Mouse (Mus musculus): Measurements from ENCODE around the gene Cacfd1.

Gene Cacfd1

DNA sequence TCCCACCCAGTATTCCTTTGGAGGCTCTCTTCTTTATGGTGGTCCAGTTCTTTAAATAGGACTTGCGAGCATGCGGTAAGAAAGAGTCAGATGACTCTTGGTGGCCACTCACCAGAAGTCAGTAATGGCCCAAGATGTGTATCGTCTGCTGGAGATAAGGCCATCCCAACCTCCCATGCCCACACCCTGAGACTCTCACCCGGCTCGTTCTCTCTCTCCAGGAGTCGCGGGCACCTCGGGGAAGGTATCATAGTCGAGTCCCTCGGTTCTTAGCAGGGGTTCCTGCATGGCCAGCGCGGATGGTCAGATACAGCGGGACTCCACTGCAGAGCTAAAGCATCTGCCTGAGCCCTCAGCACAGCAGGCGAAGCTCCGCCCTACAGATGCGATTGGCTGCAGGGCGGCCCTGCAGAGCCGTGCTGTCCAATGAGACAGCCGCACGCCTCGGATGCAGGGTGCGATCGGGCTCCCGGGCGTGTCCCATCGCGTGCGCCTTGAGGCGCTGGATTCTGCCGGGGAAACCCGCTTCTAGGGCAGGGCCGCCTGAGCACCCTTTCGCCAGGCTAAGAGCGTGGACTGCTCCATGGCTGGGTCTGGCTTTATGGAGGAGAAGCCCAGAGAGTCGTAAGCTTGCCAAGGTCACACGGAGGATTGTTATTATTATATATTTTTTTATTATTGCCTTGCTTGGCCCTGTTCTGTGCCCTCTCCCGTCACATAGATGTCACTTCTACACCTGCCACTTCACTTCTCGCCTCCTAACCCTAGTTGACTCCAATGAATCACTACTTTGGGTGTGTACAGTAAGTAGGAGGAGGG is 18.1 kb downstream of the Cacfd1 start, which contains the start of gene Slc2a6:
Slc2a6 (minus strand) TSS at position 381 of the 819 bp plus-strand sequence.
- DNase-seq = peak; percentile 92

DNA sequence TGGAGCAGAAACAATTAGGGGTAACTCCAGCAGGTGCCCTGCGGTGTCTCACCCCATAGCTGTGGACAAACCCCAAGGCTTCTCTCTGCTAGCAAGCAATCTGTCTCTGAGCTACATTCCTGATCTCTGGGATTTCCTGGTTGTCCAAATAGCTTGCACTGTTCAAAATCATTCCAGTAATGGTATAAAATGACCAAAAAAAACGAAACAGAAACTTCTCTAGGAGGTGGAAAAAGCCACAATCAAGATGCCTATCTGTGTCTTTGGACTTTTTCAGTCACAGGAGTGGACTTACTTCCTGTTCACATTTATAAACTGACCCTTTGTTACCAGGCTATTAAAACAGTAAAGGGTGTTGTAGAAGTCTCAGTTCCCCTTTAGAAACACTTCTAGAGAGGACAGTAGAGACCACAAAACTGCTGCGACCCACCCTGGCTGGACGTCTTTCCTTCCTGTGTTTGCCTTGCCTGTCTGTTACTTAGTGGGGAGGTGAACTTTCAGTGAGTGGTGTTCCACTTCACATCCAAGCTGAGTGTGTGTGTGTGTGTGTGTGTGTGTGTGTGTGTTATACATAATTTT is 18.8 kb downstream of the Cacfd1 start:
- DNase-seq = no peak

DNA sequence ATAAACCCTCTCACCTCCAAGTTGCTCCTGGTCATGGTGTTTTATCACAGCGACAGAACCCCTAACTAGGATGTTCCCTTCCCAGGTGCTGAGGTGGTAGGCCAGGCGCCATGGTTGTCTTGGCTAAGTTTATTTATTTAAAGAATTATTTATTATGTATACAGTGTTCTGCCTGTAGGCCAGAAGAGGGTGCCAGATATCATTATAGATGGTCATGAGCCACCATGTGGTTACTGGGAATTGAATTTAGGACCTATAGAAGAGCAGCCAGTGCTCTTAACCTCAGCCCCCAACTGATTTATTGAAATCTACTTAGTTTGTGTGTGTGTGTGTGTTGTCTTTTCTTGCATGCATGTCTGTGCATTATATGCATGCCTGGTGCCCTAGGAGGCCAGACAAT is 22.6 kb downstream of the Cacfd1 start:
- no peak for DNase-seq

DNA sequence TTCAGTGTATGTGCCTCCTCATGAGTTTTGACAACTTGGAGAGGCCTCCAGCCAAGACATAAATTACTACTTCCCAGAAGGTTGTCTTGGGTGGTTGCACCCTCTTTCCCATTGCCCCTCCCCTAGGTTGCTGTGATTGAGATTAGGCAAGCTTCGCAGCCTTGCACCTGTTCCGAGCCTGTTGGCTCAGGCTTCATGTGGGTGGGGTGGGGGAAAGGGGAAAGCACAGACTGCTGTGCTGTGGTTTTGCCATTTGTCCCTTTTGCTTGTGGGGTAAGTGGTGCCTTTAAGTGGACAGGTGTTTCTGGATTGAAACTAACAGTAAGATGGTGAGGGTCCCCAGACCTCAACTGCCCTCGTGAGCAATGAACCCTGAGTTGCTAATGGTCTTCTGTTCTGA is 26.3 kb downstream of the Cacfd1 start:
- DNase-seq = no peak

DNA sequence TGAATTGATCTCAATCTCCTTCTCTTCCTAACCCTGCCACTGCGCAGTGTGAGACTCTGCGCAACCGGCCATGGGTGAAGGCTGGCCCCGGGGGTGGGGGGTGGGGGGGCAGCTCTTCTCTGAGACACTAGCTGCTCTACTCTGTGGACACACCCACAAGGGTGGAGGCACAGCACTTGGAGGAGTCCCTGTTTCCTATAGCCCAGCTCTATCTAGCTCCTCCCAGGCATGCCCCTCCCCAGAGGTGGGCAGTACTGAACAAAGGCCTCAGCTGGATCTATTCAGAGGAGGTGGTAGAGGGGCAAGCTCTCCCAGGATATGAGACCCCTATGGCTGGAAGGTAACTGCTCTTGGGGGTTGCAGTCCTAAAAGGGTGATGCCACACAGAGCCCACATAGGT is 27.3 kb downstream of the Cacfd1 start:
- no peak for DNase-seq

DNA sequence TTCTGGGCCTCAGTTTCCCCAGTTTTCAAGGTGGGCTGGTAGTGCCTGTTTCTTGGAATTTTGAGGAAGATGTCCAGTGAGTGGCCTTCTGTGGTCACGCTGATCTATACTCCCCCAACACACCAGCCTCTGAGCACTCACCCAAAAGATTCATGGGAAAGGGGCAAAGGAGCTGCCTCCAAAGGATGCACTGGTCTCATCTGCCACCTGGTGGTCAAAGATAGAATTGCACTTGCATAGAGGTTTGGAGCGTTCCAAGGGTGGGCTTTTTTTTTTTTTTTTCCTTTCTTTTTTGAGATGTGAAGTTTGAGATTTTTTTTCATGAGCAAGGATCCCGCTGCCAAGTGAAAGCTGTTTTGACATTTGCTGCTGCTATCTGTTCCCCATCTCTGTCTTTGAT is 28.9 kb downstream of the Cacfd1 start:
- DNase-seq = peak; percentile 86

DNA sequence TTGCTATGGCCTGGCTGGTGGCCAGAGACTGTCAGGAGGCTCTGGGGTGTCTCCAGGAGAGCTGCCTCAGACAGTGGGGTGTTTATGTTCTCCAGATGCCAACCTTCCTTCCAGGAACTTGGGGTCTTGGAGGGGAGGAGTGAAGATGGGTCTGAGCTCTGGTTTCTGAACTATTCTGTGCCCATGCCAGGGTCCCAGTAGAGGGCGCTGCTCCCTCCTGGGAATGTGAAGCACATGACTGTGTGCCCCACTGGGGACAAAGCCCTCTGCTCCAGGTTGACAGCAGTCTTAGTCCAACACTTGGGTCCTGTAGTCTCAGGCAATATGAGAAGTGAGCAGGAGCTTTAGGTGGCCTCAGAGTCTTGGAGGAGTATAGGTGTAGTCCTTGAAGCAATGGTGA is 29.6 kb downstream of the Cacfd1 start:
- peak; percentile 53 for DNase-seq

DNA sequence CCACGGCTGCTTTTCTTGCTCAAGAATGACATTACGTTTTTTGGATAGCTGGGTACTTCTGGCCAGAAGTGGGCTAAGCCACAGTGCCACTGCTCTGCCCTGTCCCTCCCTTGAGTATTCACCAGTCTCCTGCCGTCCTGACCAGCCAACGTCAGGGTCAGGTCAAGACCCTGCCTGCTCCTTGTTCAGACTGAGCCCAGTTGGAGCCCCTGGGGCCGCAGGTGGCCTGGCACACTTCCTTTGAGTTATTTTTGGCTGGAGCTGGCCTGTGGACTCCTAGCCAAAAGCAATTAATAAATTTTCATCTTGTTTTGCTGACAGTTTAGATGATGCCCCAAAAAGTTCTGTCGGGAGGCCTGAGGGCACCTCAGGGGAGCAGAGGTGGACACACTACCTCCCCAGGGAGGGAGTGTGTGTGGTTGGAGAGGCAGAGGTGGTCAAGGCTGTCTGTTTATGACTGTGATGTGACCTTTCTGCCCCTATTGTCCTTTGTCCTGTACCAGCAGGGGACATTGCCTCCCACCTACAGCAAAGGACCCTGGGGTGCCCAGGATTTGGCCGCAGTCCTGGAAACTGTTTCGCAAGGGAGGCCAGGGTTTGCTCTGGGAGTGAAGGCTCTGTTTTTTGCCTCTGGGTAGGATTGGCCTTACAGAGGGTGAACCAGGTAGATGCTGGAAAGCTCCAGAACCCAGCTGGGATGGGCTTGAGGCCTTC is 32.6 kb downstream of the Cacfd1 start:
- peak; percentile 80 for DNase-seq

DNA sequence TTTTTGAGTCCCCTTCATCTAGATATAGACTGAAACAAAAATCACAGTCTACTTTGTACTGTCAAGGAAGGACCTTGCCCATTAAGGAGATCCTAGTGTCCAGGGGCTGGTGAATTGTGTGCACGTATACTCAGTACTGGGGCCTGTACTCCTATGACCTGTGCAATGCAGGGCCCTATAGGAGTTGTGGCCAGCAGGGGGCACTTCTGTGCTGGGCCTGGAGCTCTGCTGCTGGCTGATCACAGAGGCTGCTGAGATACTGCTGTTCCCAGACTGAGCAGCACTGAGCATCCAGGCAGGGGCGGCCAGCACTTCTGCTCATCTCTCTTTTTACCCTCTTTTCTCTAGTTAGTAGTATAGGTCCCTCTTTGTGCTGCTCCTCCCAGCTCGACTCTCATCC is 33.7 kb downstream of the Cacfd1 start:
- peak; percentile 89 for DNase-seq

DNA sequence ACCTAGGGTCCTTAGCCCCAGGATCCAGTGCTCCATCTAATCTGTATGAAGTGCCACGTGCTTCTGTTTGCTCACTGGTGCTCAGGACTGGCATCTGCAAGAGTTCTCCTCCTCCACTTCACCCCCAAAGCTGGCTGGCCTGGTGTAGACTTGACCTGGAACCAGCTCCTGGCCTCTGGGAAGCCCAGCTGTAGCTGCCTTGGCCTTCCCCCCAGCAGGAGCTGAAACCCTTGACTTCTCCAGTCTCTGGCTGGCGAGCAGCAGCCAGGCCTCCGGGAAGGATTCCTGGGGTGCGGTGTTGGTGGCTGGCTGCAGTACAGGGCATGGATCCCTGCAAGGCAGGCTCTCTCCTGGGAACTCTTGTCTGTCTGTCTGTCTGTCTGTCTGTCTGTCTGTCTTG is 34.4 kb downstream of the Cacfd1 start:
- no peak for DNase-seq

DNA sequence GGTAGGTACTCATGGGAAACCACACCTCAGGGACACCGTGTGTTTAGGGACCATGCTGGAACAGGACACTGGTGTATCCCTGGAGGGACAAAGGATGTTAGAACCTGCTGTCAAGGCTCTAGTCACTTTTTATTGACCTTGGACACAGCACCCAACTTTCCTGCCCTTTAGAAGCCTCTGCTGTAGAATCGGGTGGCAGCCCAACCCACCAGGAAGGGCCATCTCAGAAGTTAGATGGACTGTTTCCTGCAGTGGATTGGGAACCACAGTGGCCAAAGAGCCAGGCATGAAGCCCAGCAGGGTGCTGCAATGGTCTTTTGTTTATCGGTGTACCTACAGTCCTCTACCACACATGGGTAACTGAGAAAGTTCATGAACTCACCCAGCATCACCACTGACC is 34.9 kb downstream of the Cacfd1 start:
- DNase-seq = no peak

DNA sequence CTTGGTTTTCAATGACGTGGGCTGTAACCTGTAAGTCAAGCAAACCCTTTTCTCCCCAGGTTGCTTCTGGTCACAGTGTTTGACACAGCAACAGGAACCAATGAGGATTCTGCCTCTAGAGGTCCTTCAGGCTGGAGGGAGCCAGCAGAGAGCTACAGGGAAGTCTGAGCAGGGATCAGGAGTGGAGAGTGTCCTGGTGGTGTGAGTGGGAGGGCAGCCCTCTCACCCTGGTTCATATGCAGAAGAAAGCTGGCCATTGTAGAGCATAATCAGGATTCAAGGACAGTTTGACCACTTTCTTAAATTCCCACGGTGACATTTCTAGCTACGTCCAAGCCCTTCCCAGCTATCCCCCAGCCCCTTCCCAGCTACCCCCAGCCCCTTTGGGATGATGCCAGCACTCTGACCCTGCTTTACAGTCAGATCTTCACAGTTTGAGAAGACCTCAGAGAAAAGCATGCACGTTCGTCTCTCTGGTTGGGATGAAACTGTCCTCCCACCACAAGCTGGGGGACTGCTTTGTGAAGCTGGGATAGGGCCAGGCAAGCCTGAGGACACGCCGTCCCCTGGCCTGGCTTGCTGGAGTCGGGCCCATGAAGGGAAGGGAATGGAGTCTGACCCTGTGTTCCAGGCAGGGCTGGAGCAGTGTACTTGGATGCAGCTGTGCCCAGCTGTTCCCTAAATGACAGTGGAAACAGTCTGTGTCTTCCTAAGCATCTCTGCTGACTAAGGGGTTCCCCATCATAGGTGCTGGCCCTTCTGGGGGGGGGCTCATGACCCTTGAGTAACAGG is 36.4 kb downstream of the Cacfd1 start:
- peak; percentile 88 for DNase-seq

DNA sequence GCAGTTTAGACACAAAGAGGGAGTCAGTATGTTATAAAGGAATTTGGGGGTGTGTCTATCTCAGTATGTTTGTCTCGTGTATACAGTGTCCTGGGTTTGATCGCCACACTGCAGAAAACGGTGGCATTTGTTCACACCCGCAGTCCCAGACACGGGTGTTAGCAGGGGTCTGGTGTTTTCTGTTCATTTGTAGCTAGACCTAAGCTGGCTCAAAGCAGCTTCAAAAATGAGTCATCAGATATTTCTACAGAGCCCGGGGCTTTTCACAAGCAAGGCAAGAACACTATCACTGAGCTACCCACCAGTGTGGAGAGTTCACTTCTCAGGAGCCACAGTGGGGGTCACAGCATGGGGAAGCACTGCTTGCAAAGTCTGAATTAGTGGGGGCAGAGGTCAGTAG is 39.7 kb downstream of the Cacfd1 start:
- no peak for DNase-seq

DNA sequence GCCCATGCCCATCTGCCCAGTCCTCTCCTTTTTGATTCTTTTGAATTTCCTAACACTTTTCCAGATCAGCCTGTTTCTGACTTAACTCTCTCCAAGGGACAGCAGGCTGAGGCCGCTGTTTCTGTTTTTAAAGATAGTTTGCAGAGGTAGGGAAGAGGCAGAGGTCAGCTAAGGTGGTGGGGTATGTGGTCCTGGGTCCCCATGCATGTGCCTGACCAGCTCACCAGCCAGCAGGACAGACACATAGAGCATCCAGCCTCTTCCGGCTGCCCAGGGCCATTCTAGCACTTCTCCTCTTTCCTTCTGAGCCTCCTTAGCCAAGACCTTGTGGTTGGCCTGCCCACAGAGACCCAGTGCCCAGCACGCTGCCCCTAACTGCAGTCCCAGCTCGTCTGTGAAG is 48.5 kb downstream of the Cacfd1 start:
- DNase-seq = no peak

DNA sequence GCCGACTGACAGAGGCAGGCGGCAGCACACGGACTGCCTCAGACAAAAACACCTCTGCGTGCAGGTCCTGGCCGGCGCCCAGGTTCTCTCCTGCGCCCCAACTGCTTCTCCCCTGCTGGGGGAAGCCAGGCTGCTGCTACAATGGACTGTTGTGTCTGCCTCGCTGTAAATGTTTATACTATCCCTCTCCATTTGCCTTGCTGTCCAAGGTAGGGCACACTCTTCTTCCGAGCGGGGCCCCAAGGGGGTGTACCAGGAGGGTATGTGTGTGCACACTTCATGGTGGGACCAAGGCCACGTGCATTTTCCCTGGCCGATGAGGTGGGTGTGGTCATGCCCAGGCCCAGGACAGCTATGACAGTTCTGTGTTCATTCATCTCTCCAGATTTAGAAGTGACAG is 49.0 kb downstream of the Cacfd1 start:
- no peak for DNase-seq

DNA sequence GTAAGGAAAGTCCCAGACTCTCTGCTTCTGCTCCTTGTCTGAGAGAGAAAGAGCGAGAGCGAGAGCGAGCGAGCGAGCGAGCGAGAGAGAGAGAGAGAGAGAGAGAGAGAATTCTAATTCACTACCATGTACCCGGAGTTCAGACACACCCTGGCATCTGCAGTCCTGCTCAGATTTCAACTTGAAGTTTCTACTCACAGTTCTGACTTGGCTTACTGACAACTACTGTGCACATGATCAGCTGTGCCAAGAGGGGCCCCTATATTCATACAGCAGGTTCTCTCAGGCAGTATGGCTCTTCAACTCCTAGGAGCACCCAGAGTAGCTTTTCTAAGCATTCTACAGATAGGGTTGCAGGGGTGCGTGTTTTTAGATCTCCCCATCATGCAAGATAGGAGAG is 49.5 kb downstream of the Cacfd1 start:
- DNase-seq = no peak

DNA sequence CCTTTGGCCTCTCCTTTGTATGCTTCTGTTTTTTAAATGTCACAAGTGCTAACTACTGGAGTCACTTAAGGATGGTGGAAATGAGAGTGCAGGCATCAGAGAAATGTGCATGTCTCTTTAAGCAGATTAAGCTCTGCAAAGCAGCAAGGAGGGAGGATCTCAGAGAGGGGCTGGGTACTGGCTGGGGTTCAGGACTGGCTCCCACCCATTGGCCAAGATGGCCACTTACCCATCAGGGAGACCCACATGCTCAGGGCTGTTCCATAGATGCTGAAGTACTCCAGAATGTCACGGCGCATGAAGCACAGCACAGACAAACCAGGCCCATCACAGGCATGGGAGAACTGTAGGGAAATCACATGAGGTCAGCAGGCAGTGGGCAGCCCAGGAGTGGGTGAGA is 57.4 kb downstream of the Cacfd1 start:
- DNase-seq = no peak

DNA sequence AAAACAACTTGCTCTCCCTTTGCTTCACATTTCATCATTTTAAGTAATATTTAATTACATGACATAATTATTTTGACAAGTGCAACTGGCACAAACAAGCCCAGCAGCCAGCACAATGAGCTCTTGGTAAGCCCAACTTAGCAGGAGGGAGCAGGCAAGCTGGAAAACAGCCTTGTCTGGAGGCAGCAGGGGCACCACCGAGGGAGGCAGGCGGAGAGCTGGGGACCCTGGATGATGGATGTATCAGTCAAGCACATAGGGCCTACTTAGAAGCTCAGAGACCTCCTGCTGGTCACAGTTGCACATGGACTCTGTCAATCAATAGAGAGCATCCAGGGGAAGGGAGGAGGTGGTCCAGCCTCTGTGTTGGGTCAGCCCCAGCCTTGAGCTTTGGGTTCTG is 58.3 kb downstream of the Cacfd1 start:
- no peak for DNase-seq

DNA sequence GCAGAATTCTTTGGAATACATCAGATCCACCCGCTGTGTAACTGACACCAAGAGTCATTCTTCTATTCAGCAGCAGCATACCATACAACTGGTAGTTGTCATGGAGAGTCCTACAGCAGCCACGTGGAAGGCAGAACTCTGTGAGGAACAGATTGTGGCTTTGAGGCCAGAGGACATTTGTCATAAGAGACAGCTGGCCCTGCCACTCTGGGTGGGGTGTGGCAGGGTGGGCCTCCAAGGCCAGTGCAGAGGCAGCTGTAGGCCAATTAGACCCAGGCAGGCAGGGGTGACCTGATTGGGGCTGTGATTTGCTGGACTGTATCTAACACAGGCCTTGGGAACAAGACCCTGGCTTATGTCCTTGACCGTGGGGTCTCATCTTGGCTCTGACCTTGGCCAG is 59.9 kb downstream of the Cacfd1 start:
- DNase-seq = no peak

DNA sequence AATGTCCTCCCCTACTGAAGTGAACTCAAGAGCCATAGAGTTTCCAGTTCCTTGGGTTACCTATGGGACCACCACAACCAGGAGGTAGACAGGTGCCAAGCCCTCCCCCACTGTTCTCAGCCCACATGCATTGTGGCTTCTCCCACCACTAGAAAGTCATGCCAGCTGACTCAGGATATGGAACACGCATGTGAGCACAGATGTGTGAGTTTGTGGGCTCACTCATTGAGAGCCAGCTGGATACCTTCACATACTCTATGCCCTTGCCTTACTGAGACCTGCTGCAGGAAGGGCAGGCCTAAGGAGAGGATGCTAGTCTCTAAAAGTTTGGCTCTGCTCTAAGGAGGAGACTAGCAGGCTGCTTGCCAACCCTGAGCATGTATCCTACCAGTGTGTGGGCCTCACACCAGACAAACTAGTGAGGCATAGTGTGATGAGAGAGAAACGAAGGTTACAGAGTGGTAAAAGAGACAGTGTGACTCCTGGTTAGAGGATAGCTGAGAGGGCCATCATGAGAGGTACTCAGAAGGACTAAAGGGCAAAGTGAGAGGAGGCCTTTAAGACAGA is 60.6 kb downstream of the Cacfd1 start:
- no peak for DNase-seq
